Mouse (Mus musculus) limb, embryonic 10.5 days (tissue): Measurements from ENCODE around the gene Mat1a. TPM values are rescaled to one million over a fixed set of nuclear protein-coding genes. Genes with fewer than 3 reads are reported as not detected.

Experiments
- DNase-seq: peaks from one replicate; pipeline ENCODE4 v3.0.0-alpha.2; 2017; ENCODE audit warnings: low spot score
- H3K27ac ChIP-seq: fragments of 300-500 bp; sonication (generic); 2 replicates; pipeline ENCODE4 v1.5.1; 2016; ENCODE audit warnings: mild to moderate bottlenecking
- H3K27me3 ChIP-seq: fragments of 300-500 bp; sonication (generic); 2 replicates; pipeline ENCODE4 v1.6.1; 2016; ENCODE audit warnings: low read depth, mild to moderate bottlenecking; ENCODE audit not compliant: poor library complexity, severe bottlenecking
- H3K36me3 ChIP-seq: fragments of 300-500 bp; sonication (generic); 2 replicates; pipeline ENCODE4 v1.6.1; 2016; ENCODE audit warnings: mild to moderate bottlenecking, moderate library complexity
- H3K4me1 ChIP-seq: fragments of 300-500 bp; sonication (generic); 2 replicates; pipeline ENCODE4 v1.6.1; 2016
- H3K4me3 ChIP-seq: fragments of 300-500 bp; sonication (generic); 2 replicates; pipeline ENCODE4 v1.5.1; 2016; ENCODE audit warnings: mild to moderate bottlenecking, moderate library complexity
- H3K9me3 ChIP-seq: fragments of 300-500 bp; sonication (generic); replicated peaks from 2 replicates; pipeline ENCODE4 v1.6.1; 2016; ENCODE audit warnings: mild to moderate bottlenecking
- WGBS: fragments of 180-500 bp; shearing (Covaris S2); methylation state at CpG from one replicate; pipeline ENCODE4 v1.1.7; 2016; 5-methylcytosine and 5-hydroxymethylcytosine counted together
- polyA plus RNA-seq: library from polyadenylated mRNA; unstranded; fragments of >200 nt; fragmentation: Nextera tagmentation; extraction: Ambion mirVana; gene quantifications from 2 replicates; pipeline ENCODE4 v1.2.1, GENCODE M21; 2016

Mat1a gene
- polyA plus RNA-seq, 1 experiment from 2014 or later, result not detected

DNA sequence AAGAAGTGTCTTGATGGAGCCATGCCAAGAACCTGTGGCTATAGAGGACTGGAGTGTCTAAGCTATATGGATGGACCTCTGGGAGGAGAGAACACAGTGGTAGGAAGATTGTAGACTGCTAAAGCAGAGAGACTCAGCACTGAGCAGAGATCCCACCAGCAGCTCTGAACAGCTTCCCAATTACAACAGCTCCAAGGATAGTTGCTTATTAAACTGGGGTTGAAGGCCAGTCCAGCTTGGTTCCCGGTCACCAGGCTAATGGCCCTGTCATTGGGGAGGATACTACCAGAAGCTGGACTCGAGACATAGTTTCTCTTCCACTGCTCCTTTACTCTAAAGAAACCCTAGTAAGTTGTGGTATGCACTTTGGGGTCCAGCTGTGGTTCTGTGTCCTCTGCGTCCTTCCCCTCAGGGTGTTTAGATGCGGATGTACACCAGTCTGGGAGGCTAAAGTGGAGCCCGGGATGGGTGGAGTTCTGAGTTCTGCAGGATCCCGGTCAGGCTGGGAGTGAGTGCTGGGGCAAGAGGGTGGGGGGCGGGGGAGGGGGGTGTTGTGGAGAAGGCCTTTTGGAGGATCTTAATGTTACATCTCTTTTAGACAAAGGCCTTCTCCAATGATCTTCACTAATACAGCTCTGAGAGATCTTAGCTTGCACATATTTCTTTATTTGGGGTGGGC, 46.5 kb downstream of the Mat1a start, which contains the start of gene Mbl1:
TSS of gene Mbl1 (plus strand) at position 239 of the 679 bp plus-strand sequence.
- DNase-seq, result no peak
- Histone ChIP-seq H3K27ac (no peak within 1 kb of the TSS), H3K27me3 (no peaks in the 10 kb centered on the region), H3K9me3 (no peaks in the 10 kb centered on the region), H3K4me3 (no peak within 1 kb of the TSS), H3K4me1 (no peaks in the 10 kb centered on the region), H3K36me3 (no peaks in the 10 kb centered on the region)
- WGBS, result 85% methylated on average over 7 of the region's 7 CpGs

DNA sequence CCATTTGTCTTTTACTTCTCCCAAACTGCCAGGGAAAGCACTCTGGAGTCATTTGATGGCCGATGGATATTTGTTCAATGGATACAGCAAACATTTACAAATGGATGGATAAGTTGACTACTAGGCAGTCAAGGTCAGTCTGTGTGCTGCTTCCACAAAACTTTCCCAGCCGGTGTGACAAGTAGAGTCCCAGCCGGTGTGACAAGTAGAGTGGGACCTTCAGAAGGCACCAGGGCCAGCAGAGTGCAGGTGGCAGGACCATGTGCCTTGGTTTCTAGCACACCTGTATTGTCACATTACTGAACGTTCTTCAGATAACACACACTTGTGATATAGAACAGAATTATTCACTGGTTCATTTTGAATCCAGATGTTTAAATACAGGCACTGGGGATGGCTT, 55.2 kb downstream of the Mat1a start:
- DNase-seq, result no peak
- H3K36me3 ChIP-seq, result no peaks in the 10 kb centered on the region
- 92% methylated on average over 4 of the region's 4 CpGs for WGBS
- H3K4me3 ChIP-seq, result no peak overlapping the region
- H3K27me3 ChIP-seq, result no peaks in the 10 kb centered on the region
- H3K9me3 ChIP-seq, result no peaks in the 10 kb centered on the region
- H3K4me1 ChIP-seq, result no peaks in the 10 kb centered on the region
- H3K27ac ChIP-seq, result no peak overlapping the region

DNA sequence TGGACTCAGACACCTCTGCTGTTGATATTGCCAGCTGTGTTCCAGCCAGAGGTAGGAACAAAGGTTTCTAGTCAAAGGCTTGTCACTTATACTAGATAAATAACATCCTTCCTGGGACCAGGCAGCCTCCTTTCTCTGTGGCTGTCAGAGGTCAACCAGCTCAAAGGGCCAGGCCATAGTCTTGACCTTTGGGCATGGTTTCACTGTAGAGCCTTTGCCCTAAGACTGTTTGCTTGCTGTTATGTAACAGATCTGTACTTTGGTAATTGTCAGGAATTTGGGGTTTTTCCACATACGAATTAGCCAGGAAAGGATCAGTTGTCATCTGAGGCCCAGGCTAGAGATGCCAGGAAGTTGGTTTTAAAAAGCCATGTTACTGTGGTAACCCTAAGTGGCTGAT, 55.9 kb downstream of the Mat1a start:
- Histone ChIP-seq H3K4me1 (no peaks in the 10 kb centered on the region), H3K27ac (no peak overlapping the region), H3K36me3 (no peaks in the 10 kb centered on the region), H3K27me3 (no peaks in the 10 kb centered on the region), H3K9me3 (no peaks in the 10 kb centered on the region), H3K4me3 (no peak overlapping the region)
- WGBS, result 36% methylated on average over 1 of the region's 1 CpGs
- DNase-seq, result no peak

- Histone ChIP-seq H3K36me3 (no peaks in the 10 kb centered on the region), H3K4me1 (no peaks in the 10 kb centered on the region), H3K27me3 (no peaks in the 10 kb centered on the region), H3K9me3 (no peaks in the 10 kb centered on the region), H3K4me3 (no peak overlapping the region), H3K27ac (no peak overlapping the region)
- DNase-seq, result peak; percentile 48
- WGBS, result 27% methylated on average over 2 of the region's 2 CpGs
Measured at GRCm38 (mm10) chr14:41162663-41163062, 57.8 kb downstream of the Mat1a start.

DNA sequence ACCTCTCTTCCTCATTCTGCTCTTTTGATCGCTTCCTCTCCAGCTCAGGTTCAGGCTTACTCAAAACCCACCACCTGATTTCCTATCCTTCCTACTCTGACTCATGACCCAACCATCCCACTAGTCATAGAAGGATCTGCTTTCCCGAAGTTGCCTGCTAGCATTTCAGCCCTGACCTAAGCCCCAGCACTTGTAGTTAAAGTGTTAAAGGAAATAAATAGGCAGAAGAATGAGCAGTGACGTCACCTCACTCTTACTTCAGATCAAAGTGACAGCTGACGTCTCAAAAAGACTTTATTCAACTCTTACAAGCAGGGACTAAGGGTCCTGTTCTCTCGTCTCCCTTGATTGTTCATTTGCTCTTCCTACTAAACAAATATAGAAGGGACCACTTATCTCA, 62.4 kb downstream of the Mat1a start:
- no peak overlapping the region for H3K27ac ChIP-seq
- no peaks in the 10 kb centered on the region for H3K9me3 ChIP-seq
- no peak overlapping the region for H3K4me3 ChIP-seq
- no peaks in the 10 kb centered on the region for H3K4me1 ChIP-seq
- DNase-seq, result no peak
- 77% methylated on average over 5 of the region's 5 CpGs for WGBS
- H3K36me3 ChIP-seq, result no peaks in the 10 kb centered on the region
- no peaks in the 10 kb centered on the region for H3K27me3 ChIP-seq

- no peak overlapping the region for H3K4me3 ChIP-seq
- no peak for DNase-seq
- no peaks in the 10 kb centered on the region for H3K9me3 ChIP-seq
- no peaks in the 10 kb centered on the region for H3K4me1 ChIP-seq
- 95% methylated on average over 1 of the region's 1 CpGs for WGBS
- H3K27me3 ChIP-seq, result no peaks in the 10 kb centered on the region
- H3K27ac ChIP-seq, result no peak overlapping the region
- H3K36me3 ChIP-seq, result no peaks in the 10 kb centered on the region
Measured at GRCm38 (mm10) chr14:41168567-41168966, 63.7 kb downstream of the Mat1a start.

- Histone ChIP-seq H3K9me3 (no peaks in the 10 kb centered on the region), H3K36me3 (no peaks in the 10 kb centered on the region)
- DNase-seq, result no peak
Measured at GRCm38 (mm10) chr14:41170514-41170913, 65.7 kb downstream of the Mat1a start.

More at GRCm38 (mm10) chr14:41170514-41170913, 65.7 kb downstream of the Mat1a start:
- Histone ChIP-seq H3K27me3 (no peaks in the 10 kb centered on the region), H3K4me1 (no peaks in the 10 kb centered on the region), H3K27ac (no peak overlapping the region), H3K4me3 (no peak overlapping the region)
- WGBS, result 89% methylated on average over 2 of the region's 2 CpGs

Other genes starting within 250 kb of the Mat1a start
- gene Sh2d4b, start 211.8 kb upstream of the Mat1a start, polyA plus RNA-seq, result 0.10 and 0.25 TPM in 2 replicates
- 75.3 and 77.6 TPM in 2 replicates for gene Tspan14, start 138.2 kb upstream of the Mat1a start, polyA plus RNA-seq
- 27.5 and 37.0 TPM in 2 replicates for gene Fam213a, start 91.2 kb upstream of the Mat1a start, polyA plus RNA-seq
- not detected in 2 replicates for gene Dydc2, start 35.8 kb upstream of the Mat1a start, polyA plus RNA-seq
- not detected in 2 replicates for gene Dydc1, start 32.1 kb upstream of the Mat1a start, polyA plus RNA-seq
- not detected in 2 replicates for gene Sftpa1, start 26.7 kb downstream of the Mat1a start, polyA plus RNA-seq
- gene Mbl1, start 46.4 kb downstream of the Mat1a start, polyA plus RNA-seq, result not detected in 2 replicates
- not detected in 2 replicates for gene Sftpd, start 80.1 kb downstream of the Mat1a start, polyA plus RNA-seq
- gene Gm2832, start 173.8 kb downstream of the Mat1a start, polyA plus RNA-seq, result 0.10 and 0.13 TPM in 2 replicates
- gene Gm5798, start 243.6 kb downstream of the Mat1a start, polyA plus RNA-seq, result not detected in 2 replicates